Mouse (Mus musculus) MEL (cell line): ENCODE data around the gene Pde6d.

Experiments used
- KAT2A ChIP-seq: conservative IDR thresholded peaks from 2 replicates; pipeline ENCODE4 v1.6.1; 2012; ENCODE audit warnings: low read depth, low read length, improper control_type of control experiment, inconsistent platforms
- ZMIZ1 ChIP-seq: IDR thresholded peaks from 2 replicates; pipeline ENCODE4 v1.6.1; 2012; ENCODE audit warnings: low read depth, mild to moderate bottlenecking, inconsistent platforms, low read length, improper control_type of control experiment, moderate library complexity

- TF ChIP-seq KAT2A (no peak), ZMIZ1 (no peak)
These were observed 2.0 kb downstream of the Pde6d start for GRCm38 (mm10) chr1:86580426-86580825.
